Mouse (Mus musculus) G1E (cell line): ENCODE data around the gene Tnik.

Experiments used
- CTCF ChIP-seq: IDR thresholded peaks from 2 replicates; pipeline ENCODE4 v1.5.1; 2012; ENCODE audit warnings: low read depth, low read length, inconsistent platforms, mixed read lengths
- TAL1 ChIP-seq: conservative IDR thresholded peaks from 2 replicates; pipeline ENCODE4 v1.6.1; 2012; ENCODE audit warnings: low read depth, low read length, inconsistent platforms, mixed read lengths

DNA sequence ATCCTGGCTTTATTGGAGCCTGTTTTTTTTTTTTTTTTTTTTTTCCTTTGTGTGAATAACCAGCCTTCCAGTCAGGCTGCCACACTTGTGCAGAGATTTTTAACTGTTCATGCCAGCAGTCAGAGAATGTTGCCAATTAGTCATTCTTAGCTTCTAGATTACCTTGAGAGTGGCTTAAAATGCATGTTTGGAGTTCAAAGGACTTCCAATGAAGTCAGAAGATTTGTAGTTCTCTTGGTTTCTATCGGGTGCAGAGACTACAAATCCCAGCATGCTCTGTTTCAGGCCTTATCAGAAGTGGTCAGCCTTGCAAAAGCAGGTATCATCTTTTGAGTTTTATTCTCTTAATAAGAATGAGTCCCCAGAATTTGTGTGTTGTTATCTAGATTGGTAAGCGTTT is 80.6 kb downstream of the Tnik start:
- TF ChIP-seq CTCF (no peak), TAL1 (no peak)
